Mouse (Mus musculus): ENCODE results near the gene Gm21863. TPM values are rescaled to one million over a fixed set of nuclear protein-coding genes. Genes with fewer than 3 reads are reported as not detected.
A peak's percentile ranks its signal among the peaks of the same experiment; 100 is the strongest.
"Not testable (repeated sequence)": the region's sequence is repeated elsewhere in the genome, so short reads cannot be mapped to it uniquely, and the experiment has no call there.

The Gm21863 gene
- total RNA-seq (2021) = not detected in 2 replicates
- long read RNA-seq, experiment 1 = 0 reads
- long read RNA-seq, experiment 2 = 0 reads

DNA sequence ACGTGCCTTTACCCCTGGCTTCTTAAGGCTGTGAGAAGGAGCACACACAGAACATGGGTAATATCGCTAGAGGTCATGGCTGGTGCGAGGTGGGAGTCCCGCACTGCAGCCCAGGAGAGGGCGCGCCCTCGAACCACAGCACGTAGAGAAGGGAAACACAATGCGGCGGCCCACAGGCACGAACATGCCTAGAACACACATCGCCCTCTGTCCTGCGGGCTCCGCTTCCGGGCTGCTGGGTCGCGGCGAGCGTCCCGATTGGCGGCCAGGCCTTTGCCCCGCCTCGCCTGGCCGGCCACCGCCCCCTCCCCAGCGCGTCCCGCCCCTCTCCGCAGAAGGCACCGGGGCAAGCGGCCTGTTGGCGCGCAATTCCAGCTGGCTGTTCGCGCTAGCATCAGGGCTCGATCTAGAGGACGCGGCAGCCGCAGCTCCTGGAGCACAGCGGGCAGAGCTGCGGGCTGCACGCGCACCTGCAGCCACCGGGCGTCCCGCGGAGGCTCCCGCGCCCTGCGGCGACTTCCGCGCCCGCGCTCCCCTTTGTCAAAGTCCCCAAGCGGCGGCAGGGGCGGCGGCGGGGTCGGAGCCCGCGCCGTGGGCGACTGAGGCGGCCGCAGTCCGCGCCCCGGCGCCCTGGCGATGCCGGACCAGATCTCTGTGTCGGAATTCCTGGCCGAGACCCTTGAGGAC, at the start of gene Gm21863:
Gene Gm21863, plus strand, starts transcription at position 637 of the 687 bp plus-strand sequence.
- not testable (repeated sequence) for DNase-seq

DNA sequence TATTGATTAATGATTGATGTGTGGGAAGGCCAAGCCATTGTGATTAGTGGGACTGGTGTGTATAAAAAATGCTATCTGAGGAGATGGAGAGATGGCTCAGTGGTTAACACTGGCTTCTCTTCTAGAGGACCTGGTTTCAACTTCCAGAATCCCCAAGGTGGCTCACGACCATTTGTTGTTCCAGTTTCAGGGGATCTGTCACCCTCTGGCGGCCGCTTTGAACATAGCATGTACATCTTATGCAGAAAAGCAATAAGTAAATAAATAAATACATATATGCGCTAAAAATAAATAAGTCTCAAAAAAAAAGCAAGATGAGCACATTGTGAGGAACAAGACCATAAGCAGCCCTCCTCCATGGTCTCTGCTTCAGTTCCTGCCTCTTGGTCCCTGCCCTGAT, 26.3 kb upstream of the Gm21863 start:
- DNase-seq = peak; percentile 11
